Mouse (Mus musculus) lung, postnatal 0 days (tissue): ENCODE data around the gene Lmod1. TPM values are rescaled to one million over a fixed set of nuclear protein-coding genes. Genes with fewer than 3 reads are reported as not detected.
"Not testable (repeated sequence)": the region's sequence is repeated elsewhere in the genome, so short reads cannot be mapped to it uniquely, and the experiment has no call there.

Experiments used
- ATAC-seq: fragments of 200-750 bp; cut with Nextera tagmentation; 2 replicates; pipeline ENCODE4 v1.8.0; 2017; ENCODE audit warnings: moderate library complexity
- DNase-seq: peaks from one replicate; pipeline ENCODE4 v3.0.0-alpha.2; 2016; ENCODE audit warnings: low spot score
- H3K27ac ChIP-seq: fragments of 300-500 bp; sonication (generic); 2 replicates; pipeline ENCODE4 v1.5.1; 2014; ENCODE audit warnings: antibody characterized with exemption, mild to moderate bottlenecking, low read length, mixed read lengths
- H3K27me3 ChIP-seq: fragments of 300-500 bp; sonication (generic); replicated peaks from 2 replicates; pipeline ENCODE4 v1.6.1; 2014; ENCODE audit warnings: low read length, mixed read lengths; ENCODE audit not compliant: insufficient read depth
- H3K36me3 ChIP-seq: fragments of 300-500 bp; sonication (generic); 2 replicates; pipeline ENCODE4 v1.6.1; 2014; ENCODE audit warnings: low read length, mixed read lengths; ENCODE audit not compliant: insufficient read depth
- H3K4me1 ChIP-seq: fragments of 300-500 bp; sonication (generic); 2 replicates; pipeline ENCODE4 v1.6.1; 2014; ENCODE audit warnings: antibody characterized with exemption, low read depth, low read length, mixed read lengths; ENCODE audit not compliant: insufficient read depth
- H3K4me2 ChIP-seq: fragments of 300-500 bp; sonication (generic); replicated peaks from 2 replicates; pipeline ENCODE4 v1.6.1; 2014; ENCODE audit warnings: low read depth, mild to moderate bottlenecking, low read length, moderate library complexity, mixed read lengths
- H3K4me3 ChIP-seq: fragments of 300-500 bp; sonication (generic); 2 replicates; pipeline ENCODE4 v1.5.1; 2014; ENCODE audit warnings: low read depth, low read length
- H3K9ac ChIP-seq: fragments of 300-500 bp; sonication (generic); replicated peaks from 2 replicates; pipeline ENCODE4 v1.6.1; 2014; ENCODE audit warnings: low read depth, mild to moderate bottlenecking
- H3K9me3 ChIP-seq: fragments of 300-500 bp; sonication (generic); 2 replicates; pipeline ENCODE4 v1.6.1; 2016; ENCODE audit warnings: low read length, mixed read lengths
- CTCF ChIP-seq: IDR thresholded peaks from 2 replicates; pipeline ENCODE4 v1.5.1; 2016; ENCODE audit warnings: antibody characterized with exemption, mild to moderate bottlenecking
- EP300 ChIP-seq: IDR thresholded peaks from 2 replicates; pipeline ENCODE4 v1.6.1; 2016; ENCODE audit warnings: antibody characterized with exemption, mild to moderate bottlenecking, control low read depth
- WGBS: fragments of 180-500 bp; shearing (Covaris S2); extraction: QIAGEN DNeasy Blood & Tissue Kit; methylation state at CpG from one replicate; pipeline ENCODE4 v1.1.7; 2014; 5-methylcytosine and 5-hydroxymethylcytosine counted together
- polyA plus RNA-seq: library from polyadenylated mRNA; unstranded; fragments of >200 nt; fragmentation: Nextera tagmentation; extraction: Ambion mirVana; gene quantifications from 2 replicates; pipeline ENCODE4 v1.2.1, GENCODE M21; 2015

The Lmod1 gene
- polyA plus RNA-seq, 1 experiment from 2014 or later = 2.6 TPM

- Histone ChIP-seq H3K9ac (peak within 1 kb of the TSS; percentile 56), H3K9me3 (no peaks in the 10 kb centered on the region), H3K4me2 (peak within 1 kb of the TSS; percentile 97), H3K27me3 (no peaks in the 10 kb centered on the region), H3K4me1 (peaks cover 7% of the 10 kb centered on the region; the same call in 1 of the 2 replicates), H3K36me3 (no peaks in the 10 kb centered on the region), H3K27ac (peak within 1 kb of the TSS; percentile 35; the same call in 1 of the 2 replicates), H3K4me3 (peak within 1 kb of the TSS; percentile 55)
- peak; percentile 42 for TF ChIP-seq CTCF
- TF ChIP-seq EP300 = no peak
- ATAC-seq (peak; percentile 93), DNase-seq (peak; percentile 86)
- 2% methylated on average over 30 of the region's 38 CpGs for WGBS
Measured at GRCm38 (mm10) chr1:135374868-135375581, 50.4 kb downstream of the Lmod1 start, which contains the start of gene Shisa4. Gene Shisa4 (minus strand): TSS chr1:135375237.

GRCm38 (mm10) chr1:135378576-135378975, 54.0 kb downstream of the Lmod1 start:
- Histone ChIP-seq H3K9ac (no peak overlapping the region), H3K4me1 (peaks cover 7% of the 10 kb centered on the region; the same call in 1 of the 2 replicates), H3K36me3 (peaks cover 7% of the 10 kb centered on the region; the same call in 1 of the 2 replicates), H3K9me3 (no peaks in the 10 kb centered on the region), H3K4me3 (no peak overlapping the region), H3K27me3 (no peaks in the 10 kb centered on the region), H3K4me2 (no peak overlapping the region), H3K27ac (no peak overlapping the region)
- no peak for TF ChIP-seq CTCF
- no peak for TF ChIP-seq EP300
- DNase-seq (no peak), ATAC-seq (no peak)
- 39% methylated on average over 9 of the region's 9 CpGs for WGBS

DNA sequence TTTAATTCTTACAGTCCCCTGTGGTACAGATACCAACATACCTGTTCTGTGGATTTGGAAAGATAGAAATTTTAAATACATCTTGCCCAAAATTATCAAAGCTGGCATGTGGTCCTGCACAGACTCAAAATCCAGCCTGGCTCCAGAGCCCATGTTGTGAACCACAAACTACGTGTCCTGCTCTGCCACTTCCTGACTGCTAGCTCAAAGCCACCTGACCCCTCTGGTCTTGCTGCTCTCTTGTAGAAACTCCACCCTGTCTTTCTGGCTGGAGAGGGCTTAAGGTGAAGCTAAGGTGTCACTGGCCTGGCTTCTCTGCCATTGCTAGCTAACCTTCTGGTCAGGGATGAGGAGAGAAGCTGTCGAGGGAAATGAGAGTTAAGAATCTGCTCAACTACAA, 54.4 kb downstream of the Lmod1 start:
- ATAC-seq (no peak), DNase-seq (no peak)
- Histone ChIP-seq H3K27ac (no peak overlapping the region), H3K36me3 (peaks cover 9% of the 10 kb centered on the region; the same call in 1 of the 2 replicates), H3K4me1 (peaks cover 5% of the 10 kb centered on the region; the same call in 1 of the 2 replicates), H3K4me3 (no peak overlapping the region), H3K27me3 (no peaks in the 10 kb centered on the region), H3K9me3 (no peaks in the 10 kb centered on the region), H3K4me2 (no peak overlapping the region), H3K9ac (no peak overlapping the region)
- WGBS = 45% methylated on average over 2 of the region's 2 CpGs
- no peak for TF ChIP-seq EP300
- no peak for TF ChIP-seq CTCF

DNA sequence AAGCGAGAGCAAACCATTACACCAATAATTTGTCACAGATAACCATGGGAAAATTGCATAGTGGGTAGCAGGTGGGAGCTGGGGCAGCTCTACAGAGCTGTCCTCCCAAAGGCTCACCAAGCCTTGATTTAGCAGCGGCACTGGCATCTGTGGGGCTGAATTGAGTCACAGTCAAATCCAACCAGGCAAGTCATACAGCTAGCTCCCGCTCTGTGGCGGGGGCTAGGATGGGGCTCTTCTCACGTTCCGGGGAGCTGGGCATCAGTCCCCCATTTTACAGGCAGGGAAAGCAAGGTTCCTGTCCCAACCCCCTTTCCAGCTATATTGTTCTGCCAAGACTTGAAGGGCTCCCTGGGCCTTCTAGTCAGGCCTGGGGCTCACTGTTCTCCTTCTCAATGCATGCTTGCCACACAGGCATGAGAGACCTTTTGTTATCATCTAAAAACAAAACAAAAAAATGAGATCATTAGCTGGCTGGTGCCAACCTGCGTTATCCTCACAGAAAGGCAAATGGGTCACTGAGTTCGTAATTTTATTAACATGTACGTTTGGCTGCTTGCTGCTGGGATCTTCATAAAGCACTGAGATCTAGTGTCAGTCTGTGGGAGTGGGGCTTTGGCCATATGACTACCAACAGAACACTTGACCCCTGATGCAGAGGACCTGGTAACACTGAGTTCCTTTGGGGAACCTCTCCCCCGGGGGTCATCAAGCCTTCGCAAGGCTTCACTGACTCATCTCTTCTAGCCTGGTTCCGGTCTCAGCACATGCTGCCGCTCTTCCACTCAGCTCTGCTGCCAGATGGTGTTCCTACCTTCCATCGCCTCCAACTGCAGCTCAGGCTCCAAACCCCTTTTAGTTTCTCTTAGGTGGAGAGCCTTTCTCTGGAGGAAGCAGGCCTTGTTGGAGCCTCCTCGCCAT, 55.7 kb downstream of the Lmod1 start:
- Histone ChIP-seq H3K9ac (no peak overlapping the region), H3K36me3 (peaks cover 9% of the 10 kb centered on the region; the same call in 1 of the 2 replicates), H3K27me3 (no peaks in the 10 kb centered on the region), H3K4me2 (no peak overlapping the region), H3K9me3 (no peaks in the 10 kb centered on the region), H3K4me3 (no peak overlapping the region), H3K4me1 (no peaks in the 10 kb centered on the region), H3K27ac (no peak overlapping the region)
- TF ChIP-seq EP300 (no peak), CTCF (no peak)
- no peak for ATAC-seq
- 74% methylated on average over 15 of the region's 15 CpGs for WGBS
- no peak for DNase-seq

GRCm38 (mm10) chr1:135381560-135381959, 57.0 kb downstream of the Lmod1 start:
- not testable (repeated sequence) for H3K9ac ChIP-seq, H3K27me3 ChIP-seq, H3K27ac ChIP-seq, H3K4me1 ChIP-seq, ATAC-seq, DNase-seq, H3K4me3 ChIP-seq, H3K9me3 ChIP-seq, H3K4me2 ChIP-seq
- peaks cover 17% of the 10 kb centered on the region; the same call in 1 of the 2 replicates for H3K36me3 ChIP-seq
- peak; percentile 60 for TF ChIP-seq CTCF
- WGBS = 60% methylated on average over 6 of the region's 6 CpGs

- no peak overlapping the region for H3K4me3 ChIP-seq
- no peaks in the 10 kb centered on the region for H3K9me3 ChIP-seq
- no peak overlapping the region for H3K9ac ChIP-seq
- TF ChIP-seq CTCF = no peak
- no peak for TF ChIP-seq EP300
- peaks cover 36% of the 10 kb centered on the region; the same call in 1 of the 2 replicates for H3K36me3 ChIP-seq
- H3K27me3 ChIP-seq = no peaks in the 10 kb centered on the region
- H3K27ac ChIP-seq = no peak overlapping the region
- 96% methylated on average over 5 of the region's 5 CpGs for WGBS
- DNase-seq (no peak), ATAC-seq (no peak)
- H3K4me2 ChIP-seq = no peak overlapping the region
- H3K4me1 ChIP-seq = no peaks in the 10 kb centered on the region
Measured at GRCm38 (mm10) chr1:135384171-135384570, 59.6 kb downstream of the Lmod1 start.
